Comparison of ENCODE assay signal across 18 mouse cellular contexts in the genomic region with DNA sequence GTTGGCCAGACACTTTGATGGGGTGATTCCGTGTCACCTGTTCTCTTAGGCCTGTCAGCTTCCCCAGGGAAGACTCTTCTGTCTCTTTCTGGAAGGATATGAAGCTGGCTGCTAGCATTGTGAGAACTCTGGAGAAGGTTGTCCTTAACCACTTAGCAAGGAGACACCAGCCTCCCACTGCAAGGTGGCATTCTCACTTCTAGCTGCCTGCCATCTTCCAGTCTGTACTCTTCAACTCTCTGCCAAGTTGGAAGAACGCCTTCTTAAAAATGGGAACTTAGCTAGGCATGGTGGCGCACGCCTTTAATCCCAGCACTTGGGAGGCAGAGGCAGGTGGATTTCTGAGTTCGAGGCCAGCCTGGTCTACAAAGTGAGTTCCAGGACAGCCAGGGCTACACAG. TPM values are rescaled to one million over a fixed set of nuclear protein-coding genes. Genes with fewer than 3 reads are reported as not detected.
A peak's percentile ranks its signal among the peaks of the same experiment; 100 is the strongest.
DNase-seq lines count a peak whose midpoint lies in the region; TF ChIP-seq lines count a peak whose summit lies in the region.
"Had no signal": no experiment of that assay in that cellular context is flagged by ENCODE, and none has a peak within 500 bp of the region (broad histone marks: within the 10 kb centered on the region; RNA-seq: fewer than 3 reads in every experiment).

No protein-coding gene starts in this region.

- no peak overlapping the region for H3K27ac ChIP-seq in left cerebral cortex, adult 2 months
- H3K27ac ChIP-seq: forebrain, embryonic 10.5 days; forebrain, embryonic 13.5 days; heart, adult 2 months; heart, embryonic 10.5 days; heart, embryonic 13.5 days; hindbrain, embryonic 14.5 days had no signal

- no peak for TF ChIP-seq CTCF in left cerebral cortex, adult 2 months (IDR thresholded peaks at IDR 0.05)

- intact Hi-C loops in left cerebral cortex, postnatal 36 days (cut with DNase I), result no loop called here
- intact Hi-C loops in left cerebral cortex, adult 2 months (cut with DNase I), result no loop called here

- no peak overlapping the region for H3K4me3 ChIP-seq in left cerebral cortex, adult 2 months
- H3K4me3 ChIP-seq: forebrain, embryonic 10.5 days; forebrain, embryonic 13.5 days; heart, adult 2 months; heart, embryonic 10.5 days; heart, embryonic 13.5 days had no signal

- DNase-seq in left cerebral cortex, postnatal 36 days (ENCODE audit: low spot score in 2 of 2), result peak; percentile 25
- DNase-seq in left cerebral cortex, adult 2 months (ENCODE audit: extremely low spot score in 1 of 2, low spot score in 2 of 2), result no peak
- DNase-seq in right cerebral cortex, postnatal 36 days (ENCODE audit: low spot score in 2 of 2), result peak; percentile 16 to 32
- DNase-seq in right cerebral cortex, postnatal 4 days, result no peak
- peak; percentile 52 for DNase-seq in telencephalon, adult 2 months (ENCODE audit: low read depth, low spot score)
- DNase-seq in layer of hippocampus, adult 8-10 months (ENCODE audit: low spot score in 2 of 2), result no peak
- DNase-seq: adrenal gland, postnatal 10 days; cerebellum, adult 9-10 months; gastrocnemius, postnatal 10 days; gastrocnemius, postnatal 36 days; heart, adult 2 months; heart, postnatal 14 days; heart, postnatal 4 days had no signal

RNA-seq across cellular contexts. Expression of gene Zzef1, which starts 17.7 kb away (rescaled TPM):
- total RNA-seq in left cerebral cortex, postnatal 36 days (2021), result 10 to 100 TPM; 38.1 to 50.0 TPM
- total RNA-seq in left cerebral cortex, adult 2 months (2021), result 10 to 100 TPM; 44.5 to 48.6 TPM
- total RNA-seq in layer of hippocampus, adult 8-10 months (2022), result 10 to 100 TPM; 41.5 to 51.8 (median 45.2) TPM

RNA-seq across cellular contexts. Expression of gene Cyb5d2, which starts 17.7 kb away (rescaled TPM):
- 10 to 100 TPM; 16.5 to 17.4 TPM for total RNA-seq in left cerebral cortex, postnatal 36 days (2021)
- total RNA-seq in left cerebral cortex, adult 2 months (2021), result 10 to 100 TPM; 15.2 to 18.0 TPM
- 10 to 100 TPM; 17.3 to 19.6 (median 18.8) TPM for total RNA-seq in layer of hippocampus, adult 8-10 months (2022)

Comparison
In these comparisons a context has a peak if more than half of its experiments do, and no peak if none do; other contexts are left out.
1. DNase-seq: peak in left cerebral cortex, postnatal 36 days (2 of 2), right cerebral cortex, postnatal 36 days (2 of 2) and telencephalon, adult 2 months (single experiment); none in left cerebral cortex, adult 2 months (0 of 2), right cerebral cortex, postnatal 4 days (single experiment) and layer of hippocampus, adult 8-10 months (0 of 2).